Mouse (Mus musculus) liver, embryonic 14.5 days (tissue): ENCODE measurements around the gene Rabgap1l. TPM values are rescaled to one million over a fixed set of nuclear protein-coding genes. Genes with fewer than 3 reads are reported as not detected.
A peak's percentile ranks its signal among the peaks of the same experiment; 100 is the strongest.

Experiments used
- ATAC-seq: fragments of 200-750 bp; cut with Nextera tagmentation; 2 replicates; pipeline ENCODE4 v1.8.0; 2017; ENCODE audit warnings: moderate number of reproducible peaks, mild to moderate bottlenecking, moderate library complexity; ENCODE audit not compliant: insufficient read depth
- DNase-seq, 3 experiments: peaks; one replicate each; pipeline ENCODE4 v3.0.0-alpha.2; 2012 to 2013; ENCODE audit warnings: low read depth in 3 of 3, low spot score in 3 of 3
- H3K27ac ChIP-seq: fragments of 300-500 bp; sonication (generic); 2 replicates; pipeline ENCODE4 v1.5.1; 2014; ENCODE audit warnings: moderate library complexity, mild to moderate bottlenecking, control low read depth, inconsistent platforms
- H3K27me3 ChIP-seq: fragments of 300-500 bp; sonication (generic); 2 replicates; pipeline ENCODE4 v1.6.1; 2014; ENCODE audit warnings: mild to moderate bottlenecking, low read length, moderate library complexity; ENCODE audit not compliant: control insufficient read depth, insufficient read depth
- H3K36me3 ChIP-seq: fragments of 300-500 bp; sonication (generic); replicated peaks from 2 replicates; pipeline ENCODE4 v1.6.1; 2014; ENCODE audit warnings: low read depth; ENCODE audit not compliant: control insufficient read depth, insufficient read depth
- H3K4me1 ChIP-seq, 2 experiments: fragments of 200-500 bp in 1 of 2; fragments of 300-500 bp in 1 of 2; sonication (generic) in 1 of 2; replicated peaks; 2 replicates each; pipeline ENCODE4 v1.6.1; 2012 to 2014; ENCODE audit warnings: antibody characterized with exemption in 1 of 2, inconsistent platforms in 1 of 2, low read length in 1 of 2; ENCODE audit not compliant: control insufficient read depth in 2 of 2, insufficient read depth in 2 of 2
- H3K4me2 ChIP-seq: fragments of 300-500 bp; sonication (generic); 2 replicates; pipeline ENCODE4 v1.6.1; 2014; ENCODE audit warnings: low read depth, mild to moderate bottlenecking, control low read depth, moderate library complexity
- H3K4me3 ChIP-seq, 2 experiments: fragments of 200-500 bp in 1 of 2; fragments of 300-500 bp in 1 of 2; sonication (generic) in 1 of 2; 2 replicates each; pipeline ENCODE4 v1.5.1; 2012 to 2014; ENCODE audit warnings: low read depth in 2 of 2, low read length in 2 of 2, mild to moderate bottlenecking in 2 of 2, control low read depth in 1 of 2, inconsistent platforms in 1 of 2, moderate library complexity in 1 of 2; ENCODE audit not compliant: insufficient read depth in 1 of 2
- H3K9ac ChIP-seq: fragments of 300-500 bp; sonication (generic); replicated peaks from 2 replicates; pipeline ENCODE4 v1.6.1; 2014; ENCODE audit warnings: mild to moderate bottlenecking, control low read depth, moderate library complexity
- H3K9me3 ChIP-seq: fragments of 300-500 bp; sonication (generic); 2 replicates; pipeline ENCODE4 v1.6.1; 2016; ENCODE audit warnings: low read length, mixed read lengths; ENCODE audit not compliant: control insufficient read depth
- CTCF ChIP-seq: IDR thresholded peaks from 2 replicates; pipeline ENCODE4 v1.5.1; 2016; ENCODE audit warnings: antibody characterized with exemption, low read depth, control low read depth
- EP300 ChIP-seq: IDR thresholded peaks from 2 replicates; pipeline ENCODE4 v1.6.1; 2016; ENCODE audit warnings: antibody characterized with exemption, low read depth
- WGBS: fragments of 180-500 bp; shearing (Covaris S2); extraction: QIAGEN DNeasy Blood & Tissue Kit; methylation state at CpG from one replicate; pipeline ENCODE4 v1.1.7; 2014; ENCODE audit not compliant: insufficient replicate concordance; 5-methylcytosine and 5-hydroxymethylcytosine counted together
- polyA plus RNA-seq, 2 experiments: library from polyadenylated mRNA; depleted of rRNA in 1 of 2; stranded (reverse) in 1 of 2; unstranded in 1 of 2; fragments of >200 nt; fragmentation: Nextera tagmentation in 1 of 2; extraction: Ambion mirVana in 1 of 2; gene quantifications; 2 replicates each; pipeline versions ENCODE4 v1.2.1 to v1.2.3; 2012 to 2014

Rabgap1l gene
- polyA plus RNA-seq, 2 experiments, result 18.7 to 27.5 TPM

- no peaks in the 10 kb centered on the region for H3K27me3 ChIP-seq
- no peak for TF ChIP-seq CTCF
- TF ChIP-seq EP300, result no peak
- no peak overlapping the region for H3K9ac ChIP-seq
- no peak for DNase-seq
- H3K4me3 ChIP-seq, result no peak overlapping the region
- H3K4me2 ChIP-seq, result no peak overlapping the region
- no peaks in the 10 kb centered on the region for H3K4me1 ChIP-seq
- no peak overlapping the region for H3K27ac ChIP-seq
- 66% methylated on average over 3 of the region's 3 CpGs for WGBS
- H3K9me3 ChIP-seq, result no peaks in the 10 kb centered on the region
- H3K36me3 ChIP-seq, result no peaks in the 10 kb centered on the region
- ATAC-seq, result no peak
Observed at GRCm38 (mm10) chr1:160366615-160367014, 426.4 kb downstream of the Rabgap1l start.

DNA sequence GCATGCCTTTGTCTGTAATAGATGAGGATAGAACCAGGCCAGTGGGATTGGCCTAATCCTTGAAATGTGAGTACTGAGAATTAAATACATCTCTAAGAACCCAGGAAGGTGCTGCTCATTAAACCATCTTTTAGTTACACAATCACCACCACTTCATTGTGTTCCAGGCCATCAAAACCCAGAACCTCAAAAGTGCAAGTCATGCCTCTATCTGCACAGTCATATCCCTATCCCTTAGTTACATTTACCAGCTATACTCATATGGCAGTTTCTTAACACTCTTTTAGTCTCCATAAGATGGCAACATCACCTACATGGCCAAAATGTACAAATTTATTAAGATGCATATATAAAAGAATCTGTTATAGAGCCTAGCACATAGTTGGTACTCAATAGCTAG, 435.7 kb downstream of the Rabgap1l start:
- H3K36me3 ChIP-seq, result no peaks in the 10 kb centered on the region
- TF ChIP-seq EP300 (no peak), CTCF (no peak)
- ATAC-seq, result peak; percentile 58; the same call in 1 of the 2 replicates
- H3K27ac ChIP-seq, result no peak overlapping the region
- no peak overlapping the region for H3K4me3 ChIP-seq
- H3K9me3 ChIP-seq, result no peaks in the 10 kb centered on the region
- no peak overlapping the region for H3K4me2 ChIP-seq
- peak in 1 of 3 experiments; percentile 19 for DNase-seq
- H3K27me3 ChIP-seq, result no peaks in the 10 kb centered on the region
- no peaks in the 10 kb centered on the region for H3K4me1 ChIP-seq
- no peak overlapping the region for H3K9ac ChIP-seq

GRCm38 (mm10) chr1:160353732-160354455, 439.1 kb downstream of the Rabgap1l start:
- WGBS, result 80% methylated on average over 6 of the region's 6 CpGs
- H3K9me3 ChIP-seq, result no peaks in the 10 kb centered on the region
- no peak overlapping the region for H3K4me2 ChIP-seq
- no peak overlapping the region for H3K9ac ChIP-seq
- DNase-seq, result no peak
- H3K36me3 ChIP-seq, result no peaks in the 10 kb centered on the region
- H3K4me3 ChIP-seq, result no peak overlapping the region
- H3K4me1 ChIP-seq, result peaks cover 0 to 3% of the 10 kb centered on the region in 2 experiments; a peak in 2 of 4 replicates
- H3K27me3 ChIP-seq, result no peaks in the 10 kb centered on the region
- TF ChIP-seq CTCF (no peak), EP300 (no peak)
- ATAC-seq, result no peak
- H3K27ac ChIP-seq, result no peak overlapping the region

DNA sequence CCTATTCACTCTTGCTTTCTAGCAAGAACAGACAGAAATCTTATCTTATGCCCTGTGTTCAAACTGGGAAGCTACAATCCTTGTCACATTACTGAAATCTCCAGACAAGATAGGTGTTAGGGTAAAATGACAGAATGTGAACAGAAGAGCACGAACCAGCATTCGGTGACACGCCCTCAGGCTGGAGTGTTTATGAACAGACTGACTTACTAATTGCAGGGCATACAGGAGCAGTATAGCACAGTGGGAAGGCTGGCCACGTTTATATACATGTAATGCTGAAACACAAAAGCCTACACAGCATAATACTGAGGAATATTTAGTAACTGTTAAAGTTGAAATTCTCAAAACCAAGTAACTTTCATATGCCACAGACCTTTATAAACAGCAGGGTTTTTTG, 440.7 kb downstream of the Rabgap1l start:
- WGBS, result 36% methylated on average over 4 of the region's 4 CpGs
- Histone ChIP-seq H3K36me3 (no peaks in the 10 kb centered on the region), H3K4me1 (peaks cover 0 to 3% of the 10 kb centered on the region in 2 experiments; a peak in 2 of 4 replicates), H3K9me3 (no peaks in the 10 kb centered on the region), H3K27ac (no peak overlapping the region), H3K4me3 (no peak overlapping the region), H3K9ac (no peak overlapping the region), H3K4me2 (peak overlapping the region; percentile 50; the same call in 1 of the 2 replicates), H3K27me3 (no peaks in the 10 kb centered on the region)
- ATAC-seq (no peak), DNase-seq (no peak)
- TF ChIP-seq CTCF, result no peak
- no peak for TF ChIP-seq EP300

- TF ChIP-seq EP300 (no peak), CTCF (peak; percentile 30; the same call in 1 of the 2 replicates)
- Histone ChIP-seq H3K36me3 (no peaks in the 10 kb centered on the region), H3K27ac (no peak overlapping the region), H3K27me3 (no peaks in the 10 kb centered on the region), H3K9me3 (no peaks in the 10 kb centered on the region), H3K4me1 (peaks cover 0 to 3% of the 10 kb centered on the region in 2 experiments; a peak in 2 of 4 replicates), H3K4me3 (peak overlapping the region in 1 of 2 experiments; percentile 11; a peak in 2 of 4 replicates), H3K9ac (no peak overlapping the region), H3K4me2 (peak overlapping the region; percentile 50)
- DNase-seq, result no peak
- 7% methylated on average over 10 of the region's 10 CpGs for WGBS
- ATAC-seq, result 0 out of 2 replicates have a peak, but pooled peaks have one; percentile 15
Observed at GRCm38 (mm10) chr1:160351880-160352234, 441.2 kb downstream of the Rabgap1l start.
